Mouse (Mus musculus) lung, postnatal 0 days (tissue): Measurements from ENCODE around the gene Ankrd44.
A peak's percentile ranks its signal among the peaks of the same experiment; 100 is the strongest.

Source experiments
- CTCF ChIP-seq: IDR thresholded peaks from 2 replicates; pipeline ENCODE4 v1.5.1; 2016; ENCODE audit warnings: antibody characterized with exemption, mild to moderate bottlenecking
- EP300 ChIP-seq: IDR thresholded peaks from 2 replicates; pipeline ENCODE4 v1.6.1; 2016; ENCODE audit warnings: antibody characterized with exemption, mild to moderate bottlenecking, control low read depth

DNA sequence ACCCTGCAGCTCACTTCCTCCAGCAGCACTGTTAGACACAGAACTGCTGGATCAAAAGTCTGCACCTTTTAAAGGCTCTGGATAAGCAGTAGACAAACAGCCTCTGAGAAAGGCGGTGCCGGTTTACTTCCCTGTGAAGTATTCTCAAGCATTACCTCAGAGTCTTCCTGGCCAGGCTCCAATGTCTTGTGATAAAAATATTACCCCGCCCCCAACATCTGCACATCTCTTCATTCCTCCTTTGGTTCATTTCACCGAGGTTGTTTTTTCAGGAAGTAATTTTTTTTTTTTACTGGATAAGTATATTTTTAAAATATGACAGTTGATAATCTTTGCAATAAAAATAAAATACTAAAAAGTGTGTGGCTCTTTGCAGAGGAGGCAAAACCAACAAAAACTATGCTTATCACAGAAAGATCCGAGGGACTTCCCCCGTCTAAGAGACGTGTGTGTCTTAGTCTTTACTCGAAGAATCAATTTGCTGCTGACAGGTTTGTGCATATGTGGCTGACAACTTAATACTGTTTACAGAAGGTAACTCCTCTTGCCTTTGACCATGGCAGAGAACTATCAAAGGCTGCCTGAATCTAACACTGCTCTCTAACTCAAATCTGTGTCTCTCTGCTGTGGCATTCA, 178.3 kb downstream of the Ankrd44 start:
- TF ChIP-seq CTCF, result no peak
- peak; percentile 63 for TF ChIP-seq EP300
